Mouse (Mus musculus) kidney, postnatal 10 days (tissue): ENCODE measurements around the gene Vmn2r53.
"Not testable (repeated sequence)": the region's sequence is repeated elsewhere in the genome, so short reads cannot be mapped to it uniquely, and the experiment has no call there.

Experiments
- DNase-seq: peaks from one replicate; pipeline ENCODE4 v3.0.0; 2021; ENCODE audit warnings: mixed read lengths

Vmn2r53 gene

GRCm38 (mm10) chr7:12608688-12609087 lies at the start of gene Vmn2r53:
TSS of gene Vmn2r53 (minus strand) at chr7:12608788.
- no peak for DNase-seq

DNA sequence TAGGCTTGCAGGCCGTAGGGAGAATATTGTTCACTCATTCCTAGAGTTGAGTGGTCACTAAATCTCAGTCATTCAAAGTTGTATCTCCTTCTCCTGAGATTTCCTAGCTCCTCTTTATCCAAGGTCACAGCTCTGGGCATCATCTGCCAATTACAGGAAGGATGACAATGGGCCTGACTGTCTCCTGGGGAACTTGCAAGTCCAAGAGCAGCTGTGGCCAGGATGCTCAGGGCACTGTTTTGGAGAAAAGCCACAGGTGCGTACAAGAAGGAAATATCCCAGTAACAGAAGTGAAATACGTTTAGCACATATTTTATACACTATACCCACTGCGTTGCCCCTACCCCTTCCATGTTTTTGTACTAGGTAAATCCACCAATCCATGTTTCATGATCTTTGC lies 31.6 kb upstream of the Vmn2r53 start, which contains the start of gene Vmn2r54:
Gene Vmn2r54, minus strand, starts transcription at position 101 of the 400 bp plus-strand sequence.
- DNase-seq: not testable (repeated sequence)
